In genomic region chr8:125518951-125519350, GRCm38 (mm10) we compare ENCODE assay signal across 13 mouse cellular contexts. TPM values are rescaled to one million over a fixed set of nuclear protein-coding genes. Genes with fewer than 3 reads are reported as not detected.
A peak's percentile ranks its signal among the peaks of the same experiment; 100 is the strongest.
DNase-seq lines count a peak whose midpoint lies in the region; ATAC-seq and TF ChIP-seq lines count a peak whose summit lies in the region.
"Had no signal": no experiment of that assay in that cellular context is flagged by ENCODE, and none has a peak within 500 bp of the region (broad histone marks: within the 10 kb centered on the region; RNA-seq: fewer than 3 reads in every experiment).

No protein-coding gene starts in this region.

- H3K4me1 ChIP-seq in heart, adult 2 months (ENCODE audit: control insufficient read depth, insufficient read depth, low read length) = peaks cover 56% of the 10 kb centered on the region
- peaks cover 75% of the 10 kb centered on the region for H3K4me1 ChIP-seq in heart, embryonic 11.5 days (ENCODE audit: control insufficient read depth, insufficient read depth, low read length)
- 0 out of 2 replicates have a peak, but pooled peaks cover 2% of the 10 kb centered on the region for H3K4me1 ChIP-seq in kidney, adult 2 months (ENCODE audit: control insufficient read depth, insufficient read depth, low read length)
- peaks cover 52% of the 10 kb centered on the region for H3K4me1 ChIP-seq in bone marrow macrophage, adult 2 months (ENCODE audit: control insufficient read depth, insufficient read depth, low read length)

- ATAC-seq in heart, embryonic 11.5 days (replicated peaks; ENCODE audit: insufficient number of reproducible peaks, low FRiP score, low TSS enrichment) = no peak
- ATAC-seq in frontal cortex, adult (ENCODE audit: low TSS enrichment) = no peak

- no peak overlapping the region for H3K4me3 ChIP-seq in heart, adult 2 months
- H3K4me3 ChIP-seq in heart, embryonic 11.5 days (ENCODE audit: low read depth, low read length) = no peak overlapping the region
- no peak overlapping the region for H3K4me3 ChIP-seq in kidney, adult 2 months (ENCODE audit: insufficient read depth, low read depth, low read length)
- no peak overlapping the region for H3K4me3 ChIP-seq in bone marrow macrophage, adult 2 months (ENCODE audit: insufficient read depth, low read length)
- H3K4me3 ChIP-seq: erythroblast, embryonic 14.5 days; stomach, embryonic 15.5 days had no signal

- 73% methylated on average over 4 of the region's 4 CpGs for WGBS in heart, adult 2 months
- WGBS in heart, embryonic 11.5 days (ENCODE audit: insufficient replicate concordance) = 66% methylated on average over 4 of the region's 4 CpGs
- WGBS in kidney, adult 2 months = 82% methylated on average over 4 of the region's 4 CpGs

- H3K36me3 ChIP-seq in heart, adult 2 months (ENCODE audit: control insufficient read depth, insufficient read depth, low read length) = peaks cover 21% of the 10 kb centered on the region
- no peaks in the 10 kb centered on the region for H3K36me3 ChIP-seq in heart, embryonic 11.5 days (ENCODE audit: control insufficient read depth, insufficient read depth, low read length)
- no peaks in the 10 kb centered on the region for H3K36me3 ChIP-seq in kidney, adult 2 months (ENCODE audit: control insufficient read depth, insufficient read depth, low read length)
- H3K36me3 ChIP-seq: stomach, embryonic 15.5 days had no signal

- no peak for TF ChIP-seq EP300 in heart, adult 2 months (IDR thresholded peaks at IDR 0.05; ENCODE audit: insufficient read depth, low read depth, low read length)

- no peaks in the 10 kb centered on the region for H3K9me3 ChIP-seq in heart, embryonic 11.5 days (replicated peaks; ENCODE audit: control insufficient read depth, low read length)
- H3K9me3 ChIP-seq: stomach, embryonic 15.5 days had no signal

- TF ChIP-seq POLR2A in heart, adult 2 months (IDR thresholded peaks at IDR 0.05; ENCODE audit: insufficient read depth, low read depth, low read length) = no peak
- TF ChIP-seq POLR2A in kidney, adult 2 months (IDR thresholded peaks at IDR 0.05; ENCODE audit: low read depth, low read length) = no peak
- no peak for TF ChIP-seq POLR2A in bone marrow macrophage, adult 2 months (IDR thresholded peaks at IDR 0.05; ENCODE audit: borderline replicate concordance, low read depth, low read length)

- no peaks in the 10 kb centered on the region for H3K27me3 ChIP-seq in heart, adult 2 months (ENCODE audit: control insufficient read depth, insufficient read depth, low read length)
- H3K27me3 ChIP-seq in heart, embryonic 11.5 days (ENCODE audit: control insufficient read depth, insufficient read depth, low read length) = no peaks in the 10 kb centered on the region
- no peaks in the 10 kb centered on the region for H3K27me3 ChIP-seq in kidney, adult 2 months (replicated peaks; ENCODE audit: control insufficient read depth, insufficient read depth, low read length)
- H3K27me3 ChIP-seq: stomach, embryonic 15.5 days had no signal

- peak overlapping the region; percentile 27 for H3K27ac ChIP-seq in heart, adult 2 months
- H3K27ac ChIP-seq in heart, embryonic 11.5 days (ENCODE audit: low read depth, low read length) = no peak overlapping the region
- H3K27ac ChIP-seq in kidney, adult 2 months (ENCODE audit: insufficient read depth, low read depth, low read length) = peak overlapping the region; percentile 3; the same call in 1 of the 2 replicates
- H3K27ac ChIP-seq in bone marrow macrophage, adult 2 months (ENCODE audit: insufficient read depth, low read depth, low read length) = peak overlapping the region; percentile 74

- TF ChIP-seq CTCF in heart, adult 2 months (IDR thresholded peaks at IDR 0.05) = no peak
- no peak for TF ChIP-seq CTCF in kidney, adult 2 months (conservative IDR thresholded peaks at IDR 0.05; ENCODE audit: insufficient read depth, insufficient read length, low read depth, low read length)
- no peak for TF ChIP-seq CTCF in bone marrow macrophage, adult 2 months (IDR thresholded peaks at IDR 0.05; ENCODE audit: low read depth, low read length)

- H3K9ac ChIP-seq in heart, adult 2 months (ENCODE audit: low read depth, low read length) = no peak overlapping the region
- H3K9ac ChIP-seq in heart, embryonic 11.5 days (ENCODE audit: low read depth, low read length) = no peak overlapping the region
- H3K9ac ChIP-seq: stomach, embryonic 15.5 days had no signal

- intact Hi-C loops in heart, adult 2 months (cut with DNase I) = loop anchor here (5.0 kb wide), 1 partner anchor 322 kb away; no protein-coding TSS in a partner anchor

- no peak overlapping the region for H3K4me2 ChIP-seq in heart, embryonic 11.5 days
- H3K4me2 ChIP-seq: midbrain, embryonic 11.5 days; stomach, embryonic 15.5 days had no signal

- DNase-seq in heart, adult 2 months = no peak
- no peak for DNase-seq in kidney, adult 2 months
- DNase-seq in kidney, adult 9 months = no peak
- DNase-seq in cerebellum, postnatal 10 days = peak; percentile 56 to 68
- DNase-seq in frontal cortex, postnatal 10 days (ENCODE audit: low spot score in 2 of 2) = no peak
- DNase-seq: right cerebral cortex, postnatal 4 days had no signal

- peaks cover 2% of the 10 kb centered on the region for H3K79me2 ChIP-seq in heart, adult 2 months (replicated peaks; ENCODE audit: control insufficient read depth, insufficient read depth, low read length)

RNA-seq across cellular contexts. Expression of gene Sipa1l2, which starts 50.7 kb away (rescaled TPM):
- 10 to 100 TPM; 42.9 to 45.4 TPM for total RNA-seq in heart, adult 2 months (2021)
- polyA plus RNA-seq in heart, adult 2 months (2012; rRNA removed) = 27.0 and 40.5 TPM in 2 replicates
- 16.8 and 19.4 TPM in 2 replicates for polyA plus RNA-seq in heart, embryonic 11.5 days (2014; fragmentation: Nextera tagmentation; extraction: Ambion mirVana)
- polyA plus RNA-seq in kidney, adult 2 months (2012; rRNA removed) = 8.1 and 8.3 TPM in 2 replicates
- polyA plus RNA-seq in bone marrow macrophage, adult 2 months (2012; ENCODE audit: insufficient read depth, insufficient read length, missing spikeins) = 7.1 and 9.1 TPM in 2 replicates
- total RNA-seq: MEL had no signal

Comparison
In these comparisons a context has a peak if more than half of its experiments do, and no peak if none do; other contexts are left out.
1. DNase-seq: peak in cerebellum, postnatal 10 days (2 of 2); none in heart, adult 2 months (0 of 2), kidney, adult 2 months (single experiment), kidney, adult 9 months (single experiment) and frontal cortex, postnatal 10 days (0 of 2).